8 mouse cellular contexts compared by ENCODE assay signal in genomic region chr16:32332556-32333511, GRCm38 (mm10). TPM values are rescaled to one million over a fixed set of nuclear protein-coding genes. Genes with fewer than 3 reads are reported as not detected.
DNase-seq lines count a peak whose midpoint lies in the region; ATAC-seq and TF ChIP-seq lines count a peak whose summit lies in the region.

No protein-coding gene starts in this region.

- H3K4me1 ChIP-seq in embryonic facial prominence, embryonic 12.5 days: 0 out of 2 replicates have a peak, but pooled peaks cover 3% of the 10 kb centered on the region
- peaks cover 10% of the 10 kb centered on the region for H3K4me1 ChIP-seq in heart, adult 2 months (ENCODE audit: control insufficient read depth, insufficient read depth, low read length)
- peaks cover 15% of the 10 kb centered on the region for H3K4me1 ChIP-seq in kidney, adult 2 months (ENCODE audit: control insufficient read depth, insufficient read depth, low read length)
- H3K4me1 ChIP-seq in liver, adult 2 months (ENCODE audit: control insufficient read depth, insufficient read depth, low read length): peaks cover 12% of the 10 kb centered on the region

- 1% methylated on average over 53 of the region's 54 CpGs for WGBS in embryonic facial prominence, embryonic 12.5 days
- WGBS in heart, adult 2 months: under 1% methylated on average over 54 of the region's 54 CpGs
- WGBS in kidney, adult 2 months: under 1% methylated on average over 54 of the region's 54 CpGs
- under 1% methylated on average over 54 of the region's 54 CpGs for WGBS in liver, adult 2 months

- peak; percentile 88 for DNase-seq in 416B (ENCODE audit: low read depth)
- peak; percentile 55 to 66 for DNase-seq in adrenal gland, adult 18-20 months (ENCODE audit: low spot score in 2 of 2)
- peak; percentile 59 to 71 for DNase-seq in heart, adult 2 months
- DNase-seq in kidney, adult 2 months: peak; percentile 78
- DNase-seq in liver, adult 2 months (ENCODE audit: extremely low read depth, low read depth, low spot score): peak; percentile 76
- peak; percentile 68 for DNase-seq in splenic B cell, adult 2 months (ENCODE audit: low read depth, low spot score)

- TF ChIP-seq CTCF in heart, adult 2 months (IDR thresholded peaks at IDR 0.05): no peak
- no peak for TF ChIP-seq CTCF in kidney, adult 2 months (conservative IDR thresholded peaks at IDR 0.05; ENCODE audit: insufficient read depth, insufficient read length, low read depth, low read length)
- TF ChIP-seq CTCF in liver, adult 2 months (IDR thresholded peaks at IDR 0.05; ENCODE audit: low read depth, low read length): no peak

- intact Hi-C loops in heart, adult 2 months (cut with DNase I): loop anchor here (5.0 kb wide), 1 partner anchor 84 kb away; the partner anchor contains the start of gene Tctex1d2

- TF ChIP-seq POLR2A in heart, adult 2 months (IDR thresholded peaks at IDR 0.05; ENCODE audit: insufficient read depth, low read depth, low read length): peak; percentile 53; the same call in 1 of the 2 replicates
- TF ChIP-seq POLR2A in kidney, adult 2 months (IDR thresholded peaks at IDR 0.05; ENCODE audit: low read depth, low read length): no peak
- TF ChIP-seq POLR2A in liver, adult 2 months (IDR thresholded peaks at IDR 0.05; ENCODE audit: extremely low read depth, insufficient read depth, low read length): no peak

- peak overlapping the region; percentile 51 for H3K4me2 ChIP-seq in embryonic facial prominence, embryonic 12.5 days (replicated peaks)

- H3K79me2 ChIP-seq in heart, adult 2 months (replicated peaks; ENCODE audit: control insufficient read depth, insufficient read depth, low read length): peaks cover 12% of the 10 kb centered on the region
- peaks cover 35% of the 10 kb centered on the region for H3K79me2 ChIP-seq in liver, adult 2 months (ENCODE audit: control insufficient read depth, insufficient read depth, low read length)

- ATAC-seq in embryonic facial prominence, embryonic 12.5 days (ENCODE audit: insufficient number of reproducible peaks, insufficient read depth, low FRiP score, low TSS enrichment): peak; percentile 68; the same call in 1 of the 2 replicates
- peak; percentile 19 for ATAC-seq in monocyte, adult 5-6 weeks (replicated peaks; ENCODE audit: insufficient number of reproducible peaks, low FRiP score, low TSS enrichment, poor library complexity, severe bottlenecking)

- H3K9me3 ChIP-seq in embryonic facial prominence, embryonic 12.5 days: no peaks in the 10 kb centered on the region

- peak overlapping the region; percentile 98 for H3K9ac ChIP-seq in embryonic facial prominence, embryonic 12.5 days
- H3K9ac ChIP-seq in heart, adult 2 months (ENCODE audit: low read depth, low read length): peak overlapping the region; percentile 95
- H3K9ac ChIP-seq in liver, adult 2 months (ENCODE audit: low read depth, low read length): peak overlapping the region; percentile 89

- no peaks in the 10 kb centered on the region for H3K27me3 ChIP-seq in embryonic facial prominence, embryonic 12.5 days
- H3K27me3 ChIP-seq in heart, adult 2 months (ENCODE audit: control insufficient read depth, insufficient read depth, low read length): no peaks in the 10 kb centered on the region
- H3K27me3 ChIP-seq in kidney, adult 2 months (replicated peaks; ENCODE audit: control insufficient read depth, insufficient read depth, low read length): no peaks in the 10 kb centered on the region
- H3K27me3 ChIP-seq in liver, adult 2 months (ENCODE audit: control insufficient read depth, insufficient read depth, low read length): no peaks in the 10 kb centered on the region
- no peaks in the 10 kb centered on the region for H3K27me3 ChIP-seq in splenic B cell, adult 2 months (ENCODE audit: control insufficient read depth, insufficient read depth, low read length, poor library complexity, severe bottlenecking)

- H3K4me3 ChIP-seq in embryonic facial prominence, embryonic 12.5 days: peak overlapping the region; percentile 99
- H3K4me3 ChIP-seq in heart, adult 2 months: peak overlapping the region; percentile 82
- peak overlapping the region; percentile 100 for H3K4me3 ChIP-seq in kidney, adult 2 months (ENCODE audit: insufficient read depth, low read depth, low read length)
- peak overlapping the region; percentile 86 for H3K4me3 ChIP-seq in liver, adult 2 months (ENCODE audit: insufficient read depth, low read depth, low read length)

- peak overlapping the region; percentile 96 for H3K27ac ChIP-seq in embryonic facial prominence, embryonic 12.5 days
- peak overlapping the region; percentile 90 for H3K27ac ChIP-seq in heart, adult 2 months
- peak overlapping the region; percentile 97 for H3K27ac ChIP-seq in kidney, adult 2 months (ENCODE audit: insufficient read depth, low read depth, low read length)
- H3K27ac ChIP-seq in liver, adult 2 months (replicated peaks; ENCODE audit: insufficient read depth, low read depth, low read length): peak overlapping the region; percentile 72

- H3K36me3 ChIP-seq in embryonic facial prominence, embryonic 12.5 days: no peaks in the 10 kb centered on the region
- peaks cover 9% of the 10 kb centered on the region for H3K36me3 ChIP-seq in heart, adult 2 months (ENCODE audit: control insufficient read depth, insufficient read depth, low read length)
- H3K36me3 ChIP-seq in kidney, adult 2 months (ENCODE audit: control insufficient read depth, insufficient read depth, low read length): no peaks in the 10 kb centered on the region
- no peaks in the 10 kb centered on the region for H3K36me3 ChIP-seq in liver, adult 2 months (ENCODE audit: control insufficient read depth, insufficient read depth, low read length)
- no peaks in the 10 kb centered on the region for H3K36me3 ChIP-seq in splenic B cell, adult 2 months (ENCODE audit: control insufficient read depth, insufficient read depth, low read length, poor library complexity, severe bottlenecking)

- no peak for TF ChIP-seq EP300 in heart, adult 2 months (IDR thresholded peaks at IDR 0.05; ENCODE audit: insufficient read depth, low read depth, low read length)

RNA-seq across cellular contexts. Expression of gene Ubxn7, which starts 0.8 kb away (rescaled TPM):
- 10 to 100 TPM; 38.0 to 54.8 TPM for total RNA-seq in adrenal gland, adult 18-20 months (2021)
- polyA plus RNA-seq in embryonic facial prominence, embryonic 12.5 days (2016; fragmentation: Nextera tagmentation; extraction: Ambion mirVana): 31.9 and 33.2 TPM in 2 replicates
- total RNA-seq in heart, adult 2 months (2021): 10 to 100 TPM; 23.6 to 26.8 TPM
- 4.8 and 8.3 TPM in 2 replicates for polyA plus RNA-seq in heart, adult 2 months (2012; rRNA removed)
- 10.4 and 14.6 TPM in 2 replicates for polyA plus RNA-seq in kidney, adult 2 months (2012; rRNA removed)
- 29.7 and 36.8 TPM in 2 replicates for total RNA-seq in liver, adult 2 months (2014; rRNA removed)
- polyA plus RNA-seq in liver, adult 2 months (2012; rRNA removed): 1.9 and 2.1 TPM in 2 replicates
- total RNA-seq in monocyte, adult 5-6 weeks (2017): 34.8 to 52.2 TPM (median 41.0 TPM) in 3 replicates

RNA-seq across cellular contexts. Expression of gene Rnf168, which starts 55.6 kb away (rescaled TPM):
- 10 to 100 TPM; 18.9 to 26.9 TPM for total RNA-seq in adrenal gland, adult 18-20 months (2021)
- polyA plus RNA-seq in embryonic facial prominence, embryonic 12.5 days (2016; fragmentation: Nextera tagmentation; extraction: Ambion mirVana): 33.8 and 41.8 TPM in 2 replicates
- total RNA-seq in heart, adult 2 months (2021): 10 to 100 TPM; 12.2 to 14.0 TPM
- 4.6 and 9.6 TPM in 2 replicates for polyA plus RNA-seq in heart, adult 2 months (2012; rRNA removed)
- polyA plus RNA-seq in kidney, adult 2 months (2012; rRNA removed): 6.0 and 6.4 TPM in 2 replicates
- total RNA-seq in liver, adult 2 months (2014; rRNA removed): 6.2 and 7.3 TPM in 2 replicates
- 5.1 and 6.2 TPM in 2 replicates for polyA plus RNA-seq in liver, adult 2 months (2012; rRNA removed)
- 25.0 to 33.0 TPM (median 27.0 TPM) in 3 replicates for total RNA-seq in monocyte, adult 5-6 weeks (2017)

Comparison
In these comparisons a context has a peak if more than half of its experiments do, and no peak if none do; other contexts are left out.
1. Peak in every context shown above with its lines: DNase-seq, ATAC-seq, H3K4me3 ChIP-seq and H3K27ac ChIP-seq.